Mouse (Mus musculus) kidney, postnatal 4 days (tissue): Measurements from ENCODE around the gene Mov10.
"Not testable (repeated sequence)": the region's sequence is repeated elsewhere in the genome, so short reads cannot be mapped to it uniquely, and the experiment has no call there.

Source experiments
- DNase-seq, 2 experiments: peaks; one replicate each; pipeline ENCODE4 v3.0.0; 2021; ENCODE audit warnings: mixed read lengths in 2 of 2

Gene Mov10

GRCm38 (mm10) chr3:104817991-104818748 lies at the start of gene Mov10:
Gene Mov10 (minus strand): TSS chr3:104818563.
- peak; percentile 86 to 91 for DNase-seq

GRCm38 (mm10) chr3:104866674-104867073 lies 48.3 kb upstream of the Mov10 start:
- DNase-seq: not testable (repeated sequence)

DNA sequence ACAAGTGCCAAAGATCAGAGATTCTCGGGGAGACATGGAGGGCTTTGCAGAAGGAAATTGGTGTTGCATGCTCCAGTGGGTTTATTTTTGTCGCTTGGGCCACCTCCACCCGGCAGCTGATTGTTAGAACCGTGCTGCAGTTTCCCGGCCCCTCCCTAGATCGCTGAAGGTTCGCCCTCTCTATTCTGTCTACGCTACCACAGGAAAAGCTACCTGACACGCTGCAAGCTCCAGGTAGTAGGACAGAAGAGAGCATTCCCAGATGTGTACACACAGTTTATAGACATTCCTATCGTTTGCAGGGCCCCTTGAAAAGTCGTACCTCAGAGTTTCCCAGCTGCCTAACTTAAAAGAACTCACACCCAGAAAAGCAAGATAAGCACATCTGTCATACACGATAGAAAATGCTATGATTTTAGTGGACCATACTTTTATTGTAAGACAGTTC lies 47.0 kb upstream of the Mov10 start:
- no peak for DNase-seq

- peak; percentile 93 to 95 for DNase-seq
Measured at GRCm38 (mm10) chr3:104864651-104865340, 46.4 kb upstream of the Mov10 start.

DNA sequence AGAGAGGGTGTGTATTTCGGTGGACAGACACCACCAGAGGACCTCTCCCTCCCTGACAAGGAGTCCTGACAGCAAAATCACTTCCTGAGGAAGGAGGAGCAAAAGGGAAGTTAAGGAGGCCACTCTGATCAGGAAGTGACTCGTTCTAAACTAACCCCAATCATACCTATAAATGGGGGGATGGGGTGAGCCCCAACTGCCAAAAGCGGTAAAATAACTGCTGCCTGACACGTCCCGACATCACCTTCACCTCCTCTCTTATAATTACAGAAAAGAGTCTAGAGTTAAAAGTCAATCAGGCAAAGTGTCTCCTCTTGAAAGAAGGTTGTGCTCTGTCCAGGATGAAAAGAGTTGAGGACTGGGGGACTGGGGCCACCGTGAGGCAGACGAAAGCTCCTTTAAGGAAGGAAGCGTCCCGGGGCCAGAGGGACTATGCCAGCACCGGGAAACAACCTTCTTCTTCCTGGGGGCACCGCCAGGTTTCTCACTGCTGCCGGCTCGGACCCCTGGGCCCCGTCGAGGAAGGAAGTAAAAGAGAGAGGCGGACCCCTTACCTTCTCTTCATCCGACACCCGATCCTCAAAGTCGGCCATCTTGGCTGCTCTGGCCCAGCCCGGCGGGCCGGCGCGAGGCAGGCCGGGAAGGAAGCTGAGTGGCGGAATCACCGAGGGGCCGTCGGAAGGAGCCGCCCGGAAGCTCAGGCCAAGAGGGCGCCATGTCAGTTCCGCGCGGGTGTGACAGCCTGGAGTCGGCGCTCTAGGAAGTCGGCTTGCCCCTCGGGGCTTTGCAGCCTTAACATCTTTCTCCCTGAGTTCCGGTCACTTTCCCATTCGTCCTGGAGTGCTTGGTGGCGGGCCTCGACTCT lies 45.7 kb upstream of the Mov10 start, which contains the start of the genes St7l and Capza1:
St7l (plus strand) TSS at position 220 of the 865 bp plus-strand sequence.
Capza1 (minus strand) TSS at position 720 of the 865 bp plus-strand sequence.
- peak; percentile 92 to 96 for DNase-seq

DNA sequence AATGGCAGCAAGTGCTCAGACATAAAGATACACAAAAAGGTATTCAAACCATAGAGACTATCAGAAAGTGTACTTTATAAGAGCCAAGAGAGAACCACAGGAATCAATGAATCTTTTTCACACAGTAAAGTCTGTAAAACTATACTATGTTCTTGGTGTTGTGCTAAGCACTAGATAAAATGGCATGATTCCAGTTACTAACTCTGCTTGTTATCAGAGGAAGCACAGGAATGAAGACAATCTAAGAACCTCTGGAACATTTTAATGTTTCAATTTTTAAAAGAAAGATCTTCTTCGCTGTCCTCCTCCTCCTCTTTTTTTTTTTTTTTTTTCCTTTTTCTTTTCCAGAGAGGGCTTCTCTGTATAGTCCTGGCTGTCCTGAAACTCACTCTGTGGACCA lies 40.2 kb upstream of the Mov10 start:
- DNase-seq: no peak

GRCm38 (mm10) chr3:104856106-104856505 lies 37.7 kb upstream of the Mov10 start:
- no peak for DNase-seq

GRCm38 (mm10) chr3:104854866-104855265 lies 36.5 kb upstream of the Mov10 start:
- DNase-seq: no peak

DNA sequence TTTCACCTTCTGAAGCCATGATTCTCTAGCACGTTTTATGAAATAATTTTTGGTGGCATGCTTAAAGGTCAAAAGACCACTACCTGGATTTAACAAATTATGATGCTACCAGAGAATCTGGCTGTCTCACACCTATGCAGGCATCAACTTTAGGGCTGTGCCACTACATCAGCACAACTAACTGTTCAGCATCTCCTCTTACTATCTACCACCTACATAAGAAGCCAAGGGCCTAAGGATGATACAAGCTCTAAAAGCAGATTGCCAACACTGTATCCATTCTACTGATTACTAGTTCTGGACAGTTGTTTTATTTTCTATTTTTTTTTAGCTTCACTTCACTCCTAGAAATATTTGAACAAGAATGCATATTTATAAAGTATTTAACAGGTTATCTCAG lies 36.1 kb upstream of the Mov10 start:
- DNase-seq: no peak

- DNase-seq: no peak
Measured at GRCm38 (mm10) chr3:104846601-104847000, 28.2 kb upstream of the Mov10 start.

- DNase-seq: no peak
Measured at GRCm38 (mm10) chr3:104841049-104841448, 22.7 kb upstream of the Mov10 start.

DNA sequence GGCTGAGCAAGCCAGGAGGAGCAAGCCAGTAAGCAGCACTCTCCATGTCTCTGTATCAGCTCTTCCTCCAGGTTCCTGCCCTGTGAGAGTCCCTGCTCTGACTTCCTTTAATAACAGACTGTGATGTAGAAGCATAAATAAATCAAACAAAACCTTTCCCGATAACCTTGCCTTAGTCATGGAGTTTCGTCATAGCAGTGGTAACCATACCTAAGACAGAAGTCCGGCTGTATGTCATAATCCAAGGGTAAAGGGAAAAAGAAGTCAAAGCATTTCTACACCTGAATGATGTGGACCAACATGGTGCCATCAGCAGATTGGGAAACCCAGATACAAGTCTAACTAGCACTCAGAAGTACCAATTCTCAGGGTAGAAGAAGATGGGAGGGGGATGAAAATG lies 17.4 kb upstream of the Mov10 start:
- no peak for DNase-seq

- DNase-seq: no peak
Measured at GRCm38 (mm10) chr3:104822413-104822812, 4.0 kb upstream of the Mov10 start.

DNA sequence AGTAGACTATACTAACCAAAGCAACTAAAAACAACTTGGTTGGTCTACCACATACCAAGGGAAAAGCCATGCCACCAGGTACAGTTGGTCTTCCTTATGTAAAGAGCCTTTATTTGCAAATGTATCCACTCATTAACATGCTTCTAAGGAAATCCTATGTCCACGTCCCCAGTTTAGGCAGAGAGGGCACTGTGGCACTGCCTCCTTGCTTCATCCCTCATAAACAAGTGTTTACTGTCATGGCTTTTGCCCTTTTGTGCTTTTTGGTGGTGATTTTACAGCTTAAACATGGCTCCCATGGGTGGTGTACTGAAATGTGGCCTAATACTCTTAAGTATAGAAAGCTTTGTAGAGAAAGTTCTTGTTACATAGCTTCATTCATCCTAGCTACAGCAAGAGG lies 2.1 kb upstream of the Mov10 start:
- no peak for DNase-seq

DNA sequence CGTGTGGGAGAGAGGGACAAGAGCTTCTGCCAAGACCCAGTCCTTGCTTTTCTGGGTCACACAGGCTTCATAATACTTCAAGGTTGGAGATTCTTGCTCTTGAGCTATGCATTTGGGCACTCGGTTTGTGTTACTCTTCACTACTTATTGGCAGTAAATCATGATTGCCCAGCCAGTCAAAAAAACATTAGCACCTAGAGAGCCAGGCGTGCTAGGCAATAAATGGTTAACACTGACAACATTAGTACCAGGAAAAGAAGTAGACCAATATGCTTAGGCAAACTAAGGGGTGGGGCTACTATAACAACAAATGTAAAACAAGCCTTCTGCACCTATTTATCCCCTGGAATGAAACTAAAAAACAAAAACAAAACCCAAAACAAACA lies 379 bp upstream of the Mov10 start:
- no peak for DNase-seq

GRCm38 (mm10) chr3:104817481-104817990 lies 827 bp downstream of the Mov10 start:
- DNase-seq: peak; percentile 74 to 84

- peak in 1 of 2 experiments; percentile 27 for DNase-seq
Measured at GRCm38 (mm10) chr3:104816130-104816529, 2.2 kb downstream of the Mov10 start.

GRCm38 (mm10) chr3:104815346-104815745 lies 3.0 kb downstream of the Mov10 start:
- DNase-seq: no peak

GRCm38 (mm10) chr3:104814746-104815145 lies 3.6 kb downstream of the Mov10 start:
- no peak for DNase-seq

DNA sequence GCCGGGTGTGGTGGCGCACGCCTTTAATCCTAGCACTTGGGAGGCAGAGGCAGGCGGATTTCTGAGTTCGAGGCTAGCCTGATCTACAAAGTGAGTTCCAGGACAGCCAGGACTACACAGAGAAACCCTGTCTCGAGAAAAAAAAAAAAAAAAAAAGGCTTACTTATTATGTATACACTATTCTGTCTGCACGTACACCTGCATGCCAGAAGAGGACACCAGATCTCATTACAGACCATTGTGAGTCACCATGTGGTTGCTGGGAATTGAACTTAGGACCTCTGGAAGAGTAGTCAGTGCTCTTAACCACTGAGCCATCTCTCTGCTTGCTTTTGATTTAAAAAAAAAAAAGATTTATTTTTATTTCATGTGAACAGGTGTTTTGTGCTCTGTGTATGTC lies 5.1 kb downstream of the Mov10 start:
- not testable (repeated sequence) for DNase-seq

- DNase-seq: no peak
Measured at GRCm38 (mm10) chr3:104812254-104812653, 6.1 kb downstream of the Mov10 start.

- no peak for DNase-seq
Measured at GRCm38 (mm10) chr3:104811752-104812151, 6.6 kb downstream of the Mov10 start.

DNA sequence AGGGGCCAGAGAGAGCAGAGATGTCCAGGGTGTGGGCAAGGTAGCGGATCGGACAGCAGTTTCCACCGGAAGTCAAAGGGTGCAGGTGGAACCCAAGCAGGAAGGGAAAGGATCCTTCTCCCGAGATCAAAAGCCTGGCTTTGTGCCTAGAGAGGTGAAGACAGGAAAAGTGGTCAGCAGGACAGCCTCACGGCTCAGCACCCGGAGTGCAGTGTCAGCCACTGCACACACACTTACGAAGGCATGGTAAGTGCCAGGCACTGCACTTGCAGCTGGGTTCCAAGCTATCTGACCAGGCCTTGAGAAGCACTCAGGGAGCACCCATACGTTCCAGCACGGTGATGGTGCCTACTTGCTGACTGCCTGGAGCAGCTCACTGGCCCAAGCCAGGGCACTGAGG lies 12.8 kb downstream of the Mov10 start:
- no peak for DNase-seq
